Mouse (Mus musculus) liver, embryonic 15.5 days (tissue): ENCODE data around the gene Fat3. TPM values are rescaled to one million over a fixed set of nuclear protein-coding genes. Genes with fewer than 3 reads are reported as not detected.

Experiments
- ATAC-seq: fragments of 200-750 bp; cut with Nextera tagmentation; 2 replicates; pipeline ENCODE4 v1.8.0; 2017; ENCODE audit warnings: moderate number of reproducible peaks, mild to moderate bottlenecking, moderate library complexity; ENCODE audit not compliant: insufficient read depth
- H3K27ac ChIP-seq: fragments of 300-500 bp; sonication (generic); replicated peaks from 2 replicates; pipeline ENCODE4 v1.5.1; 2015; ENCODE audit warnings: mild to moderate bottlenecking, inconsistent platforms
- H3K27me3 ChIP-seq: fragments of 300-500 bp; sonication (generic); 2 replicates; pipeline ENCODE4 v1.6.1; 2015; ENCODE audit warnings: mild to moderate bottlenecking, inconsistent platforms
- H3K36me3 ChIP-seq: fragments of 300-500 bp; sonication (generic); replicated peaks from 2 replicates; pipeline ENCODE4 v1.6.1; 2015; ENCODE audit warnings: moderate library complexity, mild to moderate bottlenecking, inconsistent platforms
- H3K4me1 ChIP-seq: fragments of 300-500 bp; sonication (generic); replicated peaks from 2 replicates; pipeline ENCODE4 v1.6.1; 2015; ENCODE audit warnings: inconsistent platforms
- H3K4me2 ChIP-seq: fragments of 300-500 bp; sonication (generic); 2 replicates; pipeline ENCODE4 v1.6.1; 2015; ENCODE audit warnings: moderate library complexity, mild to moderate bottlenecking, inconsistent platforms
- H3K4me3 ChIP-seq: fragments of 300-500 bp; sonication (generic); replicated peaks from 2 replicates; pipeline ENCODE4 v1.5.1; 2015; ENCODE audit warnings: mild to moderate bottlenecking, inconsistent platforms
- H3K9ac ChIP-seq: fragments of 300-500 bp; sonication (generic); 2 replicates; pipeline ENCODE4 v1.6.1; 2015; ENCODE audit warnings: moderate library complexity, mild to moderate bottlenecking, inconsistent platforms
- H3K9me3 ChIP-seq: fragments of 300-500 bp; sonication (generic); replicated peaks from 2 replicates; pipeline ENCODE4 v1.6.1; 2016; ENCODE audit warnings: inconsistent platforms
- WGBS: fragments of 180-500 bp; shearing (Covaris S2); methylation state at CpG from one replicate; pipeline ENCODE4 v1.1.7; 2015; ENCODE audit warnings: mixed read lengths; ENCODE audit not compliant: insufficient replicate concordance; 5-methylcytosine and 5-hydroxymethylcytosine counted together
- polyA plus RNA-seq: library from polyadenylated mRNA; unstranded; fragments of >200 nt; fragmentation: Nextera tagmentation; extraction: Ambion mirVana; gene quantifications from 2 replicates; pipeline ENCODE4 v1.2.1, GENCODE M21; 2015

Fat3 gene
- polyA plus RNA-seq, 1 experiment from 2014 or later: 0.06 TPM

- Histone ChIP-seq H3K9me3 (no peaks in the 10 kb centered on the region), H3K4me3 (no peak overlapping the region), H3K27ac (no peak overlapping the region), H3K4me2 (no peak overlapping the region), H3K27me3 (no peaks in the 10 kb centered on the region), H3K36me3 (no peaks in the 10 kb centered on the region), H3K4me1 (no peaks in the 10 kb centered on the region), H3K9ac (no peak overlapping the region)
- ATAC-seq: no peak
- WGBS: 54% methylated on average over 2 of the region's 2 CpGs
Measured at GRCm38 (mm10) chr9:16275589-16275988, 225.5 kb downstream of the Fat3 start.

GRCm38 (mm10) chr9:16274130-16274529 lies 227.0 kb downstream of the Fat3 start:
- no peaks in the 10 kb centered on the region for H3K9me3 ChIP-seq
- WGBS: 54% methylated on average over 4 of the region's 4 CpGs

DNA sequence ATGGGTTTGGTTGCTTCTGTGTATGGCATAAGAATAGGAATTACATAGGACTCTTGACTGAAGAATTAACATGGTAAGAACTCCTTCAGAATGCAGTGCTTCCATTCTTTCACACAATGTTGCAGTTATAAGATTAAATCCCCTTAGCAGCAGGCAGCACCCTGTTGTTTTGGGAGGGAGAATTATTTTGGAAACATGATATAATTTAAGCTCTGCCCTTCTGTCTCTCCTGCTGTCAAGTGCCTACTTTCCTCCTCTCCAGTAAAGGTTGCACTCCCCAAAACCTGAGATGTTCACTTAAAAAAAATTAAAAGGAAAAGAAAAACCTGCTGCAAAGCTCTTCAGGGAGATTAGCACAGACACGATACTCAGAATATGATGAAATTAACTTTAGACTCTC lies 228.3 kb downstream of the Fat3 start:
- no peak overlapping the region for H3K4me3 ChIP-seq
- WGBS: 69% methylated on average over 1 of the region's 1 CpGs

More at GRCm38 (mm10) chr9:16274130-16274529, 227.0 kb downstream of the Fat3 start:
- ATAC-seq: no peak
- Histone ChIP-seq H3K36me3 (no peaks in the 10 kb centered on the region), H3K27ac (no peak overlapping the region), H3K4me1 (no peaks in the 10 kb centered on the region), H3K9ac (no peak overlapping the region), H3K27me3 (no peaks in the 10 kb centered on the region), H3K4me2 (no peak overlapping the region), H3K4me3 (no peak overlapping the region)

DNA sequence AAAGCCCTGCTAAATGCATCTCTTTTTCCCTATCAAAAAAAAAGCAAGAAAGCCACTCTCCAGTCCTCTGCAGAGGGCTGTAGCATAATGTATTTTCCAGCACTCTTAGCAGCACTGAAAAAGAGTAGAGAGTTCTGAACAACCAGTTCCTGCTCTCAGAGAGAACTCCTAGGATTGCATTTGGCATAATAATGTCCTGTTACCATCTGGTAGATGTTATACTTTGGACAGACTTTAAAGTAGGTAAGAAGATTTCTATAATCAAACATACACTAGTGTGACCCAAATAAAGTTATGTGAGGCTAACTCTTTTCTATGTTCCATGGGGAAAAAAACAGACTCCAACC lies 230.3 kb downstream of the Fat3 start:
- H3K9me3 ChIP-seq: no peaks in the 10 kb centered on the region
- no peak for ATAC-seq
- H3K4me3 ChIP-seq: no peak overlapping the region
- no peak overlapping the region for H3K27ac ChIP-seq
- no peaks in the 10 kb centered on the region for H3K4me1 ChIP-seq
- H3K4me2 ChIP-seq: no peak overlapping the region
- no peak overlapping the region for H3K9ac ChIP-seq
- no peaks in the 10 kb centered on the region for H3K36me3 ChIP-seq
- no peaks in the 10 kb centered on the region for H3K27me3 ChIP-seq

More for the DNA sequence above, 228.3 kb downstream of the Fat3 start:
- Histone ChIP-seq H3K27me3 (no peaks in the 10 kb centered on the region), H3K27ac (no peak overlapping the region), H3K36me3 (no peaks in the 10 kb centered on the region), H3K9me3 (no peaks in the 10 kb centered on the region), H3K4me1 (no peaks in the 10 kb centered on the region), H3K9ac (no peak overlapping the region), H3K4me2 (no peak overlapping the region)
- no peak for ATAC-seq

DNA sequence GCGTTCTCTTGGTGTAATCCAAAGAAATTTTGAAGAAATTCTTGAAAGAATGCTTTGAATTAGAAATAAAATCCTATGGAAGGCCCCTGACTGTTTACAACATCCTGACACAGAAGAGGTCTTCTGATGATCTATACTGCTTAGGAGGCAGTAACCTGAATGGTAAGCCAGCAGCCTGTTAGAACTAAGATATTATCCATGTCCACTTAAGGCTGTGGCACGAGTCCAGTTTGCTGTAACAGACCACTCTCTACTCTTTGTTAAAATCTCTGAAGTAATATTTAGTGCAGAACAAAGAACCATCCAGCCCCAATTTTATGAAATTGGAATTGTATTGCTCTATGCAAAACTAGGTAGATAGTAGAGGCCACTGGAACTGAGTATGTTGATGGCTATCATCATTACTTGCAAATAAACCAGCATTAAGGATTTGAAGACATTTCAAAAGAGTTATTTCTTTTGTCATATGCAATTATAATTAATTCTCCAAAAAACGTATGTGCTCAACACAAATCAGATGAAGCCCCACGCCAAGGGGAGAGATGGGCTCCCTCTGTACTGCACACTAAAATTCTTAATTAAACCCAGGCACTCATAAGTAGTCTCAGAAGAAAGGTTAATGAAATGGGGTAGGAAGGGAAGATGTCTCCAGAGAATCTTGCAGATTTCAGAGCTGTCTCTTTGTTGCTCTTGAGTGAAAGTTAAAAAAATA lies 230.9 kb downstream of the Fat3 start:
- H3K4me2 ChIP-seq: no peak overlapping the region
- H3K4me3 ChIP-seq: no peak overlapping the region
- H3K36me3 ChIP-seq: no peaks in the 10 kb centered on the region
- WGBS: 42% methylated on average over 4 of the region's 4 CpGs
- no peak overlapping the region for H3K27ac ChIP-seq
- no peaks in the 10 kb centered on the region for H3K9me3 ChIP-seq
- ATAC-seq: no peak
- no peak overlapping the region for H3K9ac ChIP-seq
- H3K27me3 ChIP-seq: no peaks in the 10 kb centered on the region
- no peaks in the 10 kb centered on the region for H3K4me1 ChIP-seq

GRCm38 (mm10) chr9:16265519-16265918 lies 235.6 kb downstream of the Fat3 start:
- H3K36me3 ChIP-seq: no peaks in the 10 kb centered on the region
- no peak overlapping the region for H3K27ac ChIP-seq
- H3K4me3 ChIP-seq: no peak overlapping the region
- no peak overlapping the region for H3K9ac ChIP-seq
- H3K4me1 ChIP-seq: no peaks in the 10 kb centered on the region
- no peak overlapping the region for H3K4me2 ChIP-seq
- H3K27me3 ChIP-seq: no peaks in the 10 kb centered on the region
- no peaks in the 10 kb centered on the region for H3K9me3 ChIP-seq
- ATAC-seq: no peak
- 59% methylated on average over 4 of the region's 4 CpGs for WGBS

- 39% methylated on average over 3 of the region's 3 CpGs for WGBS
- Histone ChIP-seq H3K27me3 (no peaks in the 10 kb centered on the region), H3K9me3 (no peaks in the 10 kb centered on the region), H3K36me3 (no peaks in the 10 kb centered on the region), H3K4me1 (no peaks in the 10 kb centered on the region), H3K9ac (no peak overlapping the region), H3K4me3 (no peak overlapping the region), H3K27ac (no peak overlapping the region), H3K4me2 (no peak overlapping the region)
- no peak for ATAC-seq
Measured at GRCm38 (mm10) chr9:16257241-16257840, 243.7 kb downstream of the Fat3 start.

DNA sequence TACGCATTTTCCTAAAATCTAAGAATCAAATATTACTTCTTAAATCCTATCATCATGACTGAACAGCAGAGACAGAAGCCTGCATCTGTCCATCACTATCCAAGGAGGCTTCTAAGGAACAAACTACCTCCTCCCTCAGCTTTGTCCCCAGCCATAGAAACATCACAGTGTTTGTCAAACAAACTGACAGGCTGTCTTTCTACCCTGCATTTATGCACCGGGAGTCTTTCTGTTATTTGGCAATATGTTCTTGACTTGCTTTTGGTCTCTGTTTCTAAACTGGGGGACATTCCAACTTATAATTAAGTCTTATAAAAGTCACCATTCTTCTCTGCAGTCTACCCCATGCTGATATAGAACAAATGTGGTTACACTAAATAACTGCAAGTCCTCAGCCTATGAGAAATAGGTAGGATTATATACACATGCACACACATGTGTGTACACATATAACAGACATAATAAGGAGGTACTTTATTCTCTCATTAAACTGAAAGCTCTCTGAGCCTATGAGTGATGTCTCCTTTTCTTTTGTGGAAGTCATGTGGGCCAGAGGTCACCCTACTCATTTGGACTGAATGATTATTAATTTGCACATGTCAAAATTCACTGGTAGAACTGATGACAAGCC lies 244.4 kb downstream of the Fat3 start:
- Histone ChIP-seq H3K36me3 (no peaks in the 10 kb centered on the region), H3K4me3 (no peak overlapping the region), H3K27ac (no peak overlapping the region), H3K9ac (no peak overlapping the region), H3K27me3 (no peaks in the 10 kb centered on the region), H3K9me3 (no peaks in the 10 kb centered on the region), H3K4me1 (no peaks in the 10 kb centered on the region), H3K4me2 (no peak overlapping the region)
- 70% methylated on average over 2 of the region's 2 CpGs for WGBS
- ATAC-seq: no peak

GRCm38 (mm10) chr9:16246741-16247140 lies 254.3 kb downstream of the Fat3 start:
- H3K4me3 ChIP-seq: no peak overlapping the region
- H3K9ac ChIP-seq: no peak overlapping the region
- no peaks in the 10 kb centered on the region for H3K9me3 ChIP-seq
- no peak overlapping the region for H3K4me2 ChIP-seq
- whole genome bisulfite sequencing: 51% methylated on average over 4 of the region's 4 CpGs
- H3K4me1 ChIP-seq: no peaks in the 10 kb centered on the region
- H3K27ac ChIP-seq: no peak overlapping the region
- H3K27me3 ChIP-seq: no peaks in the 10 kb centered on the region
- no peaks in the 10 kb centered on the region for H3K36me3 ChIP-seq
- ATAC-seq: no peak

DNA sequence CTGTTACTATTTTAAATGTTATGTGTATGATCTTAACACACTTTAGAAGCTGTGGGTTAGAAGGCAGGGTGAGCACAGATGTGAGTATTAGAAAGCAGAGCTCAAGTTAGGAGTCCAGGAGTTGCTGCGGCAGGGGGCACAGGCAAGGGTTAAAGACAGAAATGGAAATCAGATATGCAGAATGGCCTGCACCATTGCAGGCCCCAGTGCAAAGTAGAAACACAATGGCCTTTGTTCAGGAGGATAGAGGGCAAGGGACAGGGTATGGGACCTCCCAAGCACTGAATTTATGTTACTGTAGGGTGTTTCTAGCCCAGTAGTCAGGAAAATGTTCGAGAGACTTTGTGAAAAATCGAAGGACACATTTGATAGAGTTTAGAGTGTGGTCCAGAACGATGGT lies 269.5 kb downstream of the Fat3 start:
- Histone ChIP-seq H3K4me1 (peaks cover 12% of the 10 kb centered on the region), H3K27me3 (no peaks in the 10 kb centered on the region), H3K36me3 (no peaks in the 10 kb centered on the region), H3K9me3 (no peaks in the 10 kb centered on the region), H3K27ac (no peak overlapping the region), H3K4me2 (no peak overlapping the region), H3K9ac (no peak overlapping the region), H3K4me3 (no peak overlapping the region)
- no peak for ATAC-seq
- WGBS: 53% methylated on average over 4 of the region's 4 CpGs

DNA sequence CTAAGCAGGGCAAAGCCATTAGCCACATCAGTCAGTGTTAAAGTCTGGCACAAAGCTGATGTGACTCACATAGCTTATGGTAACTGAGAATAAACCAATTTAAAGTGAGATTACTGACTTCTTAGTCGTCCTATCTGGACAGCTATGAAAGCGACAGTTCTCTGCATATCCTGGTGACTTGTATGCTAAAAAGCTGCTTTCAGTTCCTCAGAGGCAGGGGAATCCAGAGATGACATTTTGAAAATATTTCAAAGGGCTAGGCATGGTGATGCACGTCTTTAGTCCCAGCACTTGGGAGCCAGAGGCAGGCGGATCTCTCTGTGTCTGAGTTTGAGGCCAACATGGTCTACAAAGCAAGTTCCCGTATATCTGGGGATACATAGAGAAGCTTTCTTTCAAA lies 272.2 kb downstream of the Fat3 start:
- Histone ChIP-seq H3K27ac (no peak overlapping the region), H3K4me3 (no peak overlapping the region), H3K27me3 (no peaks in the 10 kb centered on the region), H3K9ac (no peak overlapping the region), H3K4me2 (no peak overlapping the region), H3K9me3 (no peaks in the 10 kb centered on the region), H3K36me3 (no peaks in the 10 kb centered on the region), H3K4me1 (peaks cover 13% of the 10 kb centered on the region)
- WGBS: 57% methylated on average over 5 of the region's 5 CpGs
- ATAC-seq: no peak
